Mouse (Mus musculus): ENCODE measurements around the gene C030005K15Rik. TPM values are rescaled to one million over a fixed set of nuclear protein-coding genes. Genes with fewer than 3 reads are reported as not detected.

Gene C030005K15Rik
- polyA plus RNA-seq, 1 experiment: not detected

GRCm38 (mm10) chr10:97704562-97704961 lies 22.0 kb downstream of the C030005K15Rik start:
- no peak for TF ChIP-seq POLR2A (IDR thresholded peaks at IDR 0.05; ENCODE audit: borderline replicate concordance, extremely low read depth, insufficient read depth, insufficient read length, poor library complexity, severe bottlenecking)
- peak; percentile 36; the same call in 1 of the 2 replicates for TF ChIP-seq CTCF (IDR thresholded peaks at IDR 0.05; ENCODE audit: borderline replicate concordance, extremely low read depth, insufficient read depth, insufficient read length)

GRCm38 (mm10) chr10:97702321-97702720 lies 24.2 kb downstream of the C030005K15Rik start:
- DNase-seq (ENCODE audit: low read depth): no peak
- no peak for TF ChIP-seq POLR2A (IDR thresholded peaks at IDR 0.05; ENCODE audit: borderline replicate concordance, extremely low read depth, insufficient read depth, insufficient read length, poor library complexity, severe bottlenecking)
- TF ChIP-seq CTCF (IDR thresholded peaks at IDR 0.05; ENCODE audit: borderline replicate concordance, extremely low read depth, insufficient read depth, insufficient read length): no peak

More at GRCm38 (mm10) chr10:97704562-97704961, 22.0 kb downstream of the C030005K15Rik start:
- peak; percentile 83 for DNase-seq (ENCODE audit: low read depth)

DNA sequence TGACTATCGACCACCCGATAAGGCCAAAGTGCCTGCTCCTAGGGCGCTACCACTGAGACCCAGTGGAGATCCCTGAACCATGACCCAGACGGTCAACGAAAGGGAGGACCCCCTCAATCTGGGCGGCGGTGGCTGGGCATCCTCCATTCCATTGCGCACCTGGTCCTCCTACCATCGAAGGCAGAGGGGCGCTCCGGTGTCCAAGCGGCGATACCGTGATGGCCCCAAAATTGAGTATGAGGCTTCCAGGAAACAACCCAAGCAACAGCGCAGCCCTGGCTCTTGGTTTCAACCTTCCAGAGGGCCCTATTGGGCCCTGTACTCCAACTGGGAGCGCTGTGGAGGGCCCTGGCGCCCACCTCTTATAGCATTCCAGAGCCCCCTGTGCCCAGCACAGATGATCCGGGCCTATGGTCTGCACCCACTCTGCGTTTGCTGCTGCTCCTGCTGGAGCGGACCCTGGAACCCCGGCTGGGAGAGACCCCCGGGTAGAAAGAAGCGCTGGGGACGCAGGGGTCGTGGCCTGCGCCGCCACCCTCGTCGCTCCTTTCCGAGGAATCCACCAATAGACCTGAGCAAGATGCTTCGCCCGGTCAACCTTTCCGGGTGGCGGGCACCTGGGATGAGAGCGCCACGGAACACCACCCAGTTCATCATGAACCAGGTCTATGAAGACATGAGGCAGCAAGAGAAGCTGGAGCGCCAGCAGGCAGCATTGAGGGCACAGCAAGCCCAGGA lies 33.0 kb downstream of the C030005K15Rik start:
- DNase-seq (ENCODE audit: low read depth): no peak
- no peak for TF ChIP-seq CTCF (IDR thresholded peaks at IDR 0.05; ENCODE audit: borderline replicate concordance, extremely low read depth, insufficient read depth, insufficient read length)
- no peak for TF ChIP-seq POLR2A (IDR thresholded peaks at IDR 0.05; ENCODE audit: borderline replicate concordance, extremely low read depth, insufficient read depth, insufficient read length, poor library complexity, severe bottlenecking)

GRCm38 (mm10) chr10:97692913-97693312 lies 33.6 kb downstream of the C030005K15Rik start, which contains the start of gene Ccer1:
TSS of gene Ccer1 (plus strand) at chr10:97693059.
- TF ChIP-seq POLR2A (IDR thresholded peaks at IDR 0.05; ENCODE audit: borderline replicate concordance, extremely low read depth, insufficient read depth, insufficient read length, poor library complexity, severe bottlenecking) (no peak), CTCF (IDR thresholded peaks at IDR 0.05; ENCODE audit: borderline replicate concordance, extremely low read depth, insufficient read depth, insufficient read length) (no peak)
- DNase-seq (ENCODE audit: low read depth): no peak

GRCm38 (mm10) chr10:97689425-97689824 lies 37.1 kb downstream of the C030005K15Rik start:
- TF ChIP-seq CTCF (IDR thresholded peaks at IDR 0.05; ENCODE audit: borderline replicate concordance, extremely low read depth, insufficient read depth, insufficient read length) (no peak), POLR2A (IDR thresholded peaks at IDR 0.05; ENCODE audit: borderline replicate concordance, extremely low read depth, insufficient read depth, insufficient read length, poor library complexity, severe bottlenecking) (no peak)
- peak; percentile 62 for DNase-seq (ENCODE audit: low read depth)

GRCm38 (mm10) chr10:97687198-97687597 lies 39.4 kb downstream of the C030005K15Rik start:
- TF ChIP-seq CTCF (IDR thresholded peaks at IDR 0.05; ENCODE audit: borderline replicate concordance, extremely low read depth, insufficient read depth, insufficient read length) (no peak), POLR2A (IDR thresholded peaks at IDR 0.05; ENCODE audit: borderline replicate concordance, extremely low read depth, insufficient read depth, insufficient read length, poor library complexity, severe bottlenecking) (no peak)
- no peak for DNase-seq (ENCODE audit: low read depth)

DNA sequence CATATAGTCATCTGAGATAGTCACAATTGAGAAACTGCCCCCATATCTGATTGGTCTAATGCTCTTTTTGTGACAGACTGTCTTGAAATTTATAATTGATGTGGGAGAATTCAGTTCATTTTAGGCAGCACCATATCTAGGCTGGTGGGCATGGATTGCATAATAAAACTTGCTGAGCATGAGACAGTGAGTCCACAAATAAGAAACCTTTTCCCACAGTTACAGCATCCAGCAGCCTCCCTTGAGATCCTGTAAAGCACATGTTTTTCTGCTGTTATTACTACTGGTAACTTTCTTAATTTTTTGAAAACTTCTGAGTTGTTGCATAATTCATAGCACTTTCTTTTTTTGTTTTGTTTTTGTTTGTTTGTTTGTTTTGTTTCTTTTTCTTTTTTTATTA lies 43.6 kb downstream of the C030005K15Rik start:
- TF ChIP-seq POLR2A (IDR thresholded peaks at IDR 0.05; ENCODE audit: borderline replicate concordance, extremely low read depth, insufficient read depth, insufficient read length, poor library complexity, severe bottlenecking) (no peak), CTCF (IDR thresholded peaks at IDR 0.05; ENCODE audit: borderline replicate concordance, extremely low read depth, insufficient read depth, insufficient read length) (no peak)
- no peak for DNase-seq (ENCODE audit: low read depth)

Other genes with a start within 250 kb of the C030005K15Rik start
- 67.6 and 78.7 TPM in 2 replicates for gene Dcn, start 247.1 kb downstream of the C030005K15Rik start, polyA plus RNA-seq (2012; rRNA removed)
- 37.6 and 46.7 TPM in 2 replicates for gene Lum, start 161.6 kb downstream of the C030005K15Rik start, polyA plus RNA-seq (2012; rRNA removed)
- gene Kera, start 119.9 kb downstream of the C030005K15Rik start, polyA plus RNA-seq (2012; rRNA removed): 0.78 and 0.83 TPM in 2 replicates
- gene Epyc, start 82.7 kb downstream of the C030005K15Rik start, polyA plus RNA-seq (2012; rRNA removed): 0.57 and 0.59 TPM in 2 replicates
- gene Ccer1, start 33.7 kb downstream of the C030005K15Rik start, polyA plus RNA-seq (2012; rRNA removed): not detected in 2 replicates